Mouse (Mus musculus) embryonic facial prominence, embryonic 13.5 days (tissue): ENCODE data around the gene Pgf. TPM values are rescaled to one million over a fixed set of nuclear protein-coding genes. Genes with fewer than 3 reads are reported as not detected.

Experiments
- ATAC-seq: fragments of 200-750 bp; cut with Nextera tagmentation; 2 replicates; pipeline ENCODE4 v1.8.0; 2017; ENCODE audit warnings: low read depth; ENCODE audit not compliant: insufficient number of reproducible peaks, insufficient read depth, low FRiP score, low TSS enrichment
- H3K27ac ChIP-seq: fragments of 300-500 bp; sonication (generic); 2 replicates; pipeline ENCODE4 v1.5.1; 2015; ENCODE audit warnings: moderate library complexity, mild to moderate bottlenecking, inconsistent platforms
- H3K27me3 ChIP-seq: fragments of 300-500 bp; sonication (generic); 2 replicates; pipeline ENCODE4 v1.6.1; 2015; ENCODE audit warnings: mild to moderate bottlenecking, inconsistent platforms
- H3K36me3 ChIP-seq: fragments of 300-500 bp; sonication (generic); 2 replicates; pipeline ENCODE4 v1.6.1; 2015; ENCODE audit warnings: mild to moderate bottlenecking, inconsistent platforms
- H3K4me1 ChIP-seq: fragments of 300-500 bp; sonication (generic); 2 replicates; pipeline ENCODE4 v1.6.1; 2015; ENCODE audit warnings: inconsistent platforms
- H3K4me2 ChIP-seq: fragments of 300-500 bp; sonication (generic); 2 replicates; pipeline ENCODE4 v1.6.1; 2015; ENCODE audit warnings: moderate library complexity, mild to moderate bottlenecking, inconsistent platforms
- H3K4me3 ChIP-seq: fragments of 300-500 bp; sonication (generic); 2 replicates; pipeline ENCODE4 v1.5.1; 2015; ENCODE audit warnings: mild to moderate bottlenecking, inconsistent platforms
- H3K9ac ChIP-seq: fragments of 300-500 bp; sonication (generic); 2 replicates; pipeline ENCODE4 v1.6.1; 2015; ENCODE audit warnings: mild to moderate bottlenecking, inconsistent platforms
- H3K9me3 ChIP-seq: fragments of 300-500 bp; sonication (generic); 2 replicates; pipeline ENCODE4 v1.6.1; 2016; ENCODE audit warnings: inconsistent platforms
- WGBS: fragments of 180-500 bp; shearing (Covaris S2); methylation state at CpG from one replicate; pipeline ENCODE4 v1.1.7; 2015; ENCODE audit warnings: mixed read lengths; 5-methylcytosine and 5-hydroxymethylcytosine counted together
- polyA plus RNA-seq: library from polyadenylated mRNA; unstranded; fragments of >200 nt; fragmentation: Nextera tagmentation; extraction: Ambion mirVana; gene quantifications from 2 replicates; pipeline ENCODE4 v1.2.1, GENCODE M21; 2015

The Pgf gene
- polyA plus RNA-seq, 1 experiment from 2014 or later: 10.3 TPM

GRCm38 (mm10) chr12:85186361-85186760, 8.8 kb upstream of the Pgf start:
- no peak for ATAC-seq
- H3K36me3 ChIP-seq: no peaks in the 10 kb centered on the region
- H3K9me3 ChIP-seq: no peaks in the 10 kb centered on the region
- no peak overlapping the region for H3K4me2 ChIP-seq
- H3K27ac ChIP-seq: no peak overlapping the region
- no peak overlapping the region for H3K4me3 ChIP-seq
- H3K27me3 ChIP-seq: peaks cover 20% of the 10 kb centered on the region
- 71% methylated on average over 7 of the region's 7 CpGs for WGBS
- H3K9ac ChIP-seq: no peak overlapping the region
- peaks cover 23% of the 10 kb centered on the region for H3K4me1 ChIP-seq

GRCm38 (mm10) chr12:85185810-85186209, 8.2 kb upstream of the Pgf start:
- Histone ChIP-seq H3K4me2 (no peak overlapping the region), H3K4me3 (no peak overlapping the region), H3K9me3 (no peaks in the 10 kb centered on the region), H3K36me3 (no peaks in the 10 kb centered on the region), H3K27me3 (peaks cover 20% of the 10 kb centered on the region), H3K9ac (no peak overlapping the region), H3K27ac (no peak overlapping the region), H3K4me1 (peaks cover 26% of the 10 kb centered on the region)
- 61% methylated on average over 8 of the region's 8 CpGs for WGBS
- ATAC-seq: no peak

GRCm38 (mm10) chr12:85184118-85184517, 6.5 kb upstream of the Pgf start:
- Histone ChIP-seq H3K4me3 (no peak overlapping the region), H3K27me3 (peaks cover 32% of the 10 kb centered on the region), H3K36me3 (no peaks in the 10 kb centered on the region), H3K9me3 (no peaks in the 10 kb centered on the region), H3K4me2 (no peak overlapping the region), H3K9ac (no peak overlapping the region), H3K4me1 (peaks cover 26% of the 10 kb centered on the region), H3K27ac (no peak overlapping the region)
- ATAC-seq: no peak
- 60% methylated on average over 5 of the region's 5 CpGs for WGBS

GRCm38 (mm10) chr12:85182898-85183297, 5.3 kb upstream of the Pgf start:
- ATAC-seq: no peak
- H3K4me2 ChIP-seq: no peak overlapping the region
- 68% methylated on average over 5 of the region's 5 CpGs for WGBS
- H3K27ac ChIP-seq: no peak overlapping the region
- peaks cover 26% of the 10 kb centered on the region for H3K4me1 ChIP-seq
- no peaks in the 10 kb centered on the region for H3K9me3 ChIP-seq
- H3K9ac ChIP-seq: no peak overlapping the region
- H3K27me3 ChIP-seq: peaks cover 43% of the 10 kb centered on the region
- no peaks in the 10 kb centered on the region for H3K36me3 ChIP-seq
- no peak overlapping the region for H3K4me3 ChIP-seq

GRCm38 (mm10) chr12:85182345-85182643, 4.7 kb upstream of the Pgf start:
- H3K27me3 ChIP-seq: peaks cover 48% of the 10 kb centered on the region
- no peak overlapping the region for H3K4me3 ChIP-seq
- peak overlapping the region; percentile 4; the same call in 1 of the 2 replicates for H3K9ac ChIP-seq
- peaks cover 31% of the 10 kb centered on the region for H3K4me1 ChIP-seq
- no peaks in the 10 kb centered on the region for H3K36me3 ChIP-seq
- no peak for ATAC-seq
- H3K4me2 ChIP-seq: peak overlapping the region; percentile 34
- no peaks in the 10 kb centered on the region for H3K9me3 ChIP-seq
- no peak overlapping the region for H3K27ac ChIP-seq
- WGBS: 6% methylated on average over 8 of the region's 8 CpGs

- no peaks in the 10 kb centered on the region for H3K9me3 ChIP-seq
- peak overlapping the region; percentile 41; the same call in 1 of the 2 replicates for H3K9ac ChIP-seq
- ATAC-seq: no peak
- peaks cover 48% of the 10 kb centered on the region for H3K27me3 ChIP-seq
- H3K4me1 ChIP-seq: peaks cover 37% of the 10 kb centered on the region
- H3K36me3 ChIP-seq: no peaks in the 10 kb centered on the region
- H3K4me2 ChIP-seq: peak overlapping the region; percentile 34
- no peak overlapping the region for H3K27ac ChIP-seq
- WGBS: 15% methylated on average over 17 of the region's 17 CpGs
- H3K4me3 ChIP-seq: no peak overlapping the region
Observed at GRCm38 (mm10) chr12:85181475-85182344, 4.1 kb upstream of the Pgf start.

- H3K36me3 ChIP-seq: no peaks in the 10 kb centered on the region
- H3K9ac ChIP-seq: no peak overlapping the region
- peaks cover 43% of the 10 kb centered on the region for H3K27me3 ChIP-seq
- no peak overlapping the region for H3K27ac ChIP-seq
- H3K4me2 ChIP-seq: no peak overlapping the region
- no peaks in the 10 kb centered on the region for H3K9me3 ChIP-seq
- WGBS: 75% methylated on average over 2 of the region's 2 CpGs
- peaks cover 58% of the 10 kb centered on the region for H3K4me1 ChIP-seq
- no peak overlapping the region for H3K4me3 ChIP-seq
- no peak for ATAC-seq
Observed at GRCm38 (mm10) chr12:85178294-85178693, 704 bp upstream of the Pgf start.

GRCm38 (mm10) chr12:85176846-85177523, 605 bp downstream of the Pgf start:
- no peaks in the 10 kb centered on the region for H3K9me3 ChIP-seq
- peak overlapping the region; percentile 63 for H3K9ac ChIP-seq
- H3K4me2 ChIP-seq: peak overlapping the region; percentile 65
- H3K27me3 ChIP-seq: peaks cover 32% of the 10 kb centered on the region
- peaks cover 48% of the 10 kb centered on the region for H3K4me1 ChIP-seq
- peak; percentile 28; the same call in 1 of the 2 replicates for ATAC-seq
- H3K36me3 ChIP-seq: no peaks in the 10 kb centered on the region
- peak overlapping the region; percentile 41 for H3K4me3 ChIP-seq
- WGBS: 2% methylated on average over 32 of the region's 32 CpGs
- no peak overlapping the region for H3K27ac ChIP-seq

- H3K9me3 ChIP-seq: no peaks in the 10 kb centered on the region
- H3K9ac ChIP-seq: peak overlapping the region; percentile 63
- H3K4me2 ChIP-seq: peak overlapping the region; percentile 65
- peak overlapping the region; percentile 41 for H3K4me3 ChIP-seq
- H3K36me3 ChIP-seq: no peaks in the 10 kb centered on the region; the same call in 1 of the 2 replicates
- peak overlapping the region; percentile 60 for H3K27ac ChIP-seq
- peak; percentile 53 for ATAC-seq
- H3K27me3 ChIP-seq: peaks cover 28% of the 10 kb centered on the region
- H3K4me1 ChIP-seq: peaks cover 40% of the 10 kb centered on the region
- whole genome bisulfite sequencing: 10% methylated on average over 11 of the region's 11 CpGs
Observed at GRCm38 (mm10) chr12:85175926-85176845, 1.4 kb downstream of the Pgf start.

- 47% methylated on average over 16 of the region's 16 CpGs for WGBS
- Histone ChIP-seq H3K9ac (peak overlapping the region; percentile 63), H3K36me3 (no peaks in the 10 kb centered on the region; the same call in 1 of the 2 replicates), H3K4me3 (peak overlapping the region; percentile 41), H3K27ac (peak overlapping the region; percentile 60), H3K4me1 (peaks cover 48% of the 10 kb centered on the region), H3K4me2 (peak overlapping the region; percentile 65), H3K9me3 (no peaks in the 10 kb centered on the region), H3K27me3 (peaks cover 22% of the 10 kb centered on the region)
- no peak for ATAC-seq
Observed at GRCm38 (mm10) chr12:85175087-85175675, 2.4 kb downstream of the Pgf start.

- peak overlapping the region; percentile 65 for H3K4me2 ChIP-seq
- H3K4me1 ChIP-seq: peaks cover 59% of the 10 kb centered on the region
- H3K27me3 ChIP-seq: peaks cover 15% of the 10 kb centered on the region
- ATAC-seq: no peak
- H3K9me3 ChIP-seq: no peaks in the 10 kb centered on the region
- H3K27ac ChIP-seq: no peak overlapping the region
- 67% methylated on average over 7 of the region's 7 CpGs for WGBS
- H3K9ac ChIP-seq: 0 out of 2 replicates have a peak overlapping the region, but pooled peaks have one; percentile 12
- H3K36me3 ChIP-seq: no peaks in the 10 kb centered on the region; the same call in 1 of the 2 replicates
- H3K4me3 ChIP-seq: no peak overlapping the region
Observed at GRCm38 (mm10) chr12:85174016-85174415, 3.6 kb downstream of the Pgf start.
